Mouse (Mus musculus) heart, adult 2 months (tissue): ENCODE measurements around the gene Cpe.

Experiments
- CTCF ChIP-seq: fragments of 200-600 bp; IDR thresholded peaks from 2 replicates; pipeline ENCODE4 v1.8.1; 2022; ENCODE audit warnings: antibody characterized with exemption, mild to moderate bottlenecking, moderate library complexity
- POLR2A ChIP-seq: fragments of 200-500 bp; IDR thresholded peaks from 2 replicates; pipeline ENCODE4 v1.6.1; 2011; ENCODE audit warnings: mild to moderate bottlenecking, low read depth, low read length, control low read depth; ENCODE audit not compliant: insufficient read depth

DNA sequence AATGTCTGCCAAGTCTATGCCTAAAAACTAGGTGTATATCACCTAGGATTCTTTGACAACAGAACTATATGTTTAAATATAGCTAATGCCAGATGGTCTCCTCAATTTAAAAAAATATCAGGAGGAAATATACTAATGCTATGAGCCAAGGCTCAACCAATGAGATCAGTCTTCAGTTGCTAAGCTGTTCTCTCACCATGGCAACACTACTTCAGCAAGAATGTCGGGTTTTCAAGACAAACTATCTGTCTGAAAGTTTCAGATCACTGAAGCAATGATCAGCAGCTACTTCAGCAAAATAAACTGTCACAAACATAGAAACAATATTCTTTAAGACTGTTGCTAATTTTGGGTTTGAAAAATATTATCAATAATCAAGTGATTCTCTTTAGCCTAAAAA, 20.9 kb downstream of the Cpe start:
- TF ChIP-seq POLR2A (no peak), CTCF (no peak)
